ENCODE assay signal across 8 mouse cellular contexts in genomic region chr4:123564051-123564791, GRCm38 (mm10).
DNase-seq lines count a peak whose midpoint lies in the region; ATAC-seq and TF ChIP-seq lines count a peak whose summit lies in the region.

No protein-coding gene starts in this region.

- peak; percentile 65 for DNase-seq in Muller cell, postnatal 12 days (ENCODE audit: inconsistent ontology term)
- peak; percentile 72 for DNase-seq in lung, postnatal 36 days
- peak; percentile 59 to 72 for DNase-seq in thymus, postnatal 36 days
- no peak for DNase-seq in midbrain, postnatal 0 days (ENCODE audit: low spot score)
- no peak for DNase-seq in frontal cortex, adult 2 months (ENCODE audit: extremely low spot score in 1 of 2, low spot score in 1 of 2)
- no peak for DNase-seq in layer of hippocampus, postnatal 14 days (ENCODE audit: low spot score in 2 of 2)

- 35% methylated on average over 6 of the region's 6 CpGs for WGBS in heart, embryonic 13.5 days
- WGBS in midbrain, postnatal 0 days, result 89% methylated on average over 6 of the region's 6 CpGs

- no peaks in the 10 kb centered on the region for H3K9me3 ChIP-seq in heart, embryonic 13.5 days
- H3K9me3 ChIP-seq in midbrain, postnatal 0 days (ENCODE audit: low read length), result no peaks in the 10 kb centered on the region

- peak overlapping the region; percentile 71 for H3K4me2 ChIP-seq in heart, embryonic 13.5 days
- H3K4me2 ChIP-seq in midbrain, postnatal 0 days (ENCODE audit: low read depth, low read length, poor library complexity, severe bottlenecking), result no peak overlapping the region

- peaks cover 85% of the 10 kb centered on the region for H3K4me1 ChIP-seq in heart, embryonic 13.5 days
- peaks cover 10% of the 10 kb centered on the region; the same call in 1 of the 2 replicates for H3K4me1 ChIP-seq in midbrain, postnatal 0 days (ENCODE audit: insufficient read depth, low read length)

- H3K27me3 ChIP-seq in heart, embryonic 13.5 days (replicated peaks), result no peaks in the 10 kb centered on the region
- H3K27me3 ChIP-seq in midbrain, postnatal 0 days (ENCODE audit: insufficient read depth, low read length), result no peaks in the 10 kb centered on the region

- H3K9ac ChIP-seq in heart, embryonic 13.5 days, result peak overlapping the region; percentile 79
- H3K9ac ChIP-seq in midbrain, postnatal 0 days (replicated peaks; ENCODE audit: low read length, poor library complexity, severe bottlenecking), result no peak overlapping the region

- H3K36me3 ChIP-seq in heart, embryonic 13.5 days, result no peaks in the 10 kb centered on the region
- no peaks in the 10 kb centered on the region for H3K36me3 ChIP-seq in midbrain, postnatal 0 days (ENCODE audit: insufficient read depth, low read length)

- peak; percentile 93 for ATAC-seq in CD4-positive, CD25-positive, alpha-beta regulatory T cell, adult 4 months
- ATAC-seq in heart, embryonic 13.5 days (ENCODE audit: extremely low read depth, insufficient number of reproducible peaks, low FRiP score, low TSS enrichment), result no peak; the same call in none of the 2 replicates
- no peak for ATAC-seq in midbrain, postnatal 0 days (ENCODE audit: low FRiP score)

- peak overlapping the region; percentile 98 for H3K27ac ChIP-seq in heart, embryonic 13.5 days (replicated peaks)
- no peak overlapping the region for H3K27ac ChIP-seq in midbrain, postnatal 0 days (ENCODE audit: low read depth, low read length)

- peak overlapping the region; percentile 49 for H3K4me3 ChIP-seq in heart, embryonic 13.5 days
- no peak overlapping the region for H3K4me3 ChIP-seq in midbrain, postnatal 0 days (ENCODE audit: low read depth, low read length)

- TF ChIP-seq CTCF in midbrain, postnatal 0 days (IDR thresholded peaks at IDR 0.05), result no peak

Comparison
In these comparisons a context has a peak if more than half of its experiments do, and no peak if none do; other contexts are left out.
1. DNase-seq: peak in Muller cell, postnatal 12 days (single experiment), lung, postnatal 36 days (single experiment) and thymus, postnatal 36 days (2 of 2); none in midbrain, postnatal 0 days (single experiment), frontal cortex, adult 2 months (0 of 2) and layer of hippocampus, postnatal 14 days (0 of 2).